Mouse (Mus musculus): ENCODE measurements around the gene Rragd.
"Not testable (repeated sequence)": the region's sequence is repeated elsewhere in the genome, so short reads cannot be mapped to it uniquely, and the experiment has no call there.

Rragd gene

GRCm38 (mm10) chr4:32982716-32983175 is at the start of gene Rragd:
TSS of gene Rragd (plus strand) at chr4:32983037.
- peak; percentile 24 for DNase-seq

DNA sequence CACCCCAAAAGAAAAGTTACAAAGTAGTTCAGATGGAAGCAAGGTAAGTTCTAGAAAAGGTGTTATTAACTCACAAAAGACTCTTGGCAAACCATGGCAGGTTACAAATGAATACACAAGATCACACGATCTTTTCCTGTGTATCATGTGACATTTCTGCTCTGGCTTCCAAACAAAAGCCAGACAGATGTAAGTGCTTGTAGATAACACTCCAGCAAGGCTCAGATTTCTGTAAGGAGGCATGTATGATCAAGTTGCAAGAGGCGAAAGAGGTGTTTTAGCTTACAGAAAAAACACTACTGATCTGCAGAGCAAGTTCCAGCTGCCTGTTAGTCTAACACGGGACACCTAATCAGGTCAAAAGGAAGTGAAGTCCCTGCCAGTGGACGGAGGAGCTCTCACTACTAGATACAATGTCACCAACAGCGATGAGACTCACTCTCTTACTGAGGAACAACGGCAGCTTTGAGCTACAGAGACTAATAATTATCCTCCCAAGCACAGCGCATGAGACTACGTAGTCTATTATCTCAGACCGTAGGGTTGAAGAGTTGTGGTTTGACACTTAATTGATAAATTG is 46.0 kb upstream of the Rragd start:
- no peak for DNase-seq

DNA sequence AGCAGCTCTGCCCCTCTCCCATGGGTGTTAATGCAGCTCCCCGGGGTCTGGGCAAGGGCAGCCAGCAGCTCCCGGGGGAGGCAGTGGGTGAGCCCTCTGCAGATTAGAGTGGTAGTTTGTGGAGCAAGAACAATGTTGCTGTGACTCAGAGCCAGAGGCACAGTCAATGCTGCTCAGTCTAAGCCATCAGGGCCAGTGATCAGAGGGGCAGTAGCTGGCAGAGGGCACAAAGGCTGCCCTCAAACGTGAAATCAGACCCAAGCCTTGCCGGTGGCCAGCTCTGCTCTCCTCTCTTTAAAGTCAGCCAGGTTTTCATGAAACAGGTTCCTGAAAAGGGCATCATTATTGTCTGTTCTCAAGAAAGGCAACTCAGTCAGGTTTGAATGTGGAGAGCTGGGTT is 43.3 kb upstream of the Rragd start:
- peak; percentile 29 for DNase-seq

- DNase-seq = peak; percentile 28
Measured at GRCm38 (mm10) chr4:32939964-32940363, 42.9 kb upstream of the Rragd start.

DNA sequence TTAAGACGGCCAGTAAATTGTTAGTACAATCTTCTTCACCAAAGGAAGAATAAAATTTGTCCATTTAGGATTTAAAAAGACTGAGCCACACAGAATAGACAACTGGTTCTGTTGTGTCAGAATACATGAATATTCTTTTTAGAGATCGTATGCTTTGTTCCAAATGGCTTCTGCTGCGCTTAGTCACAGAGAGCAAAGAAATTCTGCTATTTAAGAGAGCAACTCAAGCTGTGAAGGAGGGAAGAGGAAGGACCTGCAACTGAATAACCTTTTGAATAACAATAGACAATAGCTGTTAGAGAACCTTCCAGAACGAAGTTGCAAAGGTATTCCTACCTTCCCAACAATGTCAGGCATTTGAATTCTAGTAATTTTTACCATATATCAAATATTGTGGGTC is 41.9 kb upstream of the Rragd start:
- DNase-seq = no peak

- no peak for DNase-seq
Measured at GRCm38 (mm10) chr4:32947631-32948030, 35.2 kb upstream of the Rragd start.

GRCm38 (mm10) chr4:32948696-32949095 is 34.1 kb upstream of the Rragd start:
- no peak for DNase-seq

DNA sequence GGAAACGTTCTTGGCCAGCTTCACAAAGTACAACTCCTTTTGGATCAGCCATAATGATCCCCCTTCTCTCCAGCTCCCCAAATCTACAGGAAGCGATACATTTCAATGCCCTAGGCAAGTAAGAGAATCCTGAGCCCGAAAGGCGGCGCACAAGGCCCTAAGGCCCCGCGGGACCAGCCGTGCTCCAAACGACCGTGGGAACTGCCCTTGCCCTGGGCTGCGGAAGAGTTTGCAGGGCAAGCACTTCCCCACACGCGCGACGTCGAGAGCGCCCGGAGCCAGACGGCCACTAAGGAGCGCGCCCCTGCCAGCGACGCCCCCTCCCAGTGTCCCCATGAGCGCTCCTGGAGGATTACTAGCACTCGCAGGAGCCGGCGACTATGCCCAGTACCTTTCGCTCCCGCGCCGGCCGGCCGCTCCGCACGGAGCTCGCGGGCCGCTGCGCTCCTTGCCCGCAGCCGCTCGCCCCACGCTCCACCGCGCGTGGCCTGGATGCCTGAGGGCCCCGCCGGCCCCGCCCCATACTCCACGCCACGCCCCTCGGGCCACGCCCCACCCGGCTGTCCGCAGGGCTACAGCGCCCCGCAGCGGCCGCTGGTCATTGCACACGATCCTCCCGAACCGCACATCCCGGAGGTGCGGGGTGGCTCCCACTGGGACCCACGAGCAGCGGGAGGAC is 32.3 kb upstream of the Rragd start, which contains the start of gene Ankrd6:
Gene Ankrd6 (minus strand): TSS at position 486 of the 679 bp plus-strand sequence.
- DNase-seq = peak; percentile 62

GRCm38 (mm10) chr4:32951035-32951940 is 31.5 kb upstream of the Rragd start:
- no peak for DNase-seq

DNA sequence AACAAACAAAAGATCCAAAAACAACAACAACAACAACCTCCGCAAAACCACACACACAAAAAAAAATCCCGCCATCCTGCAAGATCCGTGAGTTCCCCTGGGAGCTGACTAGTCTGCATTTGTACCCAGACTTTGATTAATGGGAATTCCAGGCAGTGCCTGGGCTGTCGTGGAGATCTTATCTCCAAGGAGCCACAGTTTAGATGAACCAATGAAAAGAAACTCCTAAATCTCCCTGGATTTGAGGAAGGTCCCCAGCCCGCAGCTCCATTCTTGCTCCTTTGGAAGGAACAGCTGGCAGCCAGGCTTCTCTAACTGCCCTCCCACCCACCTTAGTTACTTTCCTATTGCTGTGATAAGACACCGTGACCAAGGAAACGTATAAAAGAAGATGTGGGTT is 30.2 kb upstream of the Rragd start:
- DNase-seq = no peak

DNA sequence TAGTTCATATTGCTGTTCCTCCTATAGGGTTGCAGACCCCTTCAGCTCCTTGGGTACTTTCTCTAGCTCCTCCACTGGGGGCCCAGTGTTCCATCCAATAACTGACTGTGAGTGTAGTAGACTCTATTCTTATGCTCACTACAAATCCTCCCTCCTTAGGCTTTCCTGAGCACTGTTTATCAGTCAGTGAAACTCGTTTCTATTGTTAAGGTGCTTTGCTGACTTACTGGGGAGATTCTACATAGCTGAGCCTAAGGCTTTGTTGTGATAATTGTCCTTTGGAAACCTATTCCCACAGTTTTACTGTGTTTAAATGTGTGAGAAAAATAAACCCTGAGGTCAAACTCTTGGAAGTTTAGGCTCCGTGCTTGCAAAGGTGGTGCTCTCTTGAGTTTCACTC is 26.4 kb upstream of the Rragd start:
- DNase-seq = no peak

- DNase-seq = no peak
Measured at GRCm38 (mm10) chr4:32961394-32961793, 21.4 kb upstream of the Rragd start.

DNA sequence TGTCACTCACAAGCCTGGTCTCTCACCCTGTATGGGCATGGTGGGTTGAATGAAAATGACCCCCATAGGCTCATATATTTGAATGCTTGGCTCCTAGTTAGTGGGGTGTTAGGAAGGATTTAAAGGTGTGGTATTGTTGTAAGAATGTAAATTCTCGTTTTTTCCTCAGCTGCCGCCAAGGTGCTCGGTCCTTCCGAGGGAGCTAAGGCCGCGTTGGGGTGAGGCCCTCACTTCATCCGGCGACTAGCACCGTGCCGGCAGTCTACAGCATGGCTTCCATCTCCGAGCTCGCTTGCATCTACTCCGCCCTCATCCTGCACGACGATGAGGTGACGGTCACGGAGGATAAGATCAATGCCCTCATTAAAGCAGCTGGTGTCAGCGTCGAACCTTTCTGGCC is 18.2 kb upstream of the Rragd start:
- not testable (repeated sequence) for DNase-seq

- no peak for DNase-seq
Measured at GRCm38 (mm10) chr4:32977331-32977730, 5.5 kb upstream of the Rragd start.

- DNase-seq = no peak
Measured at GRCm38 (mm10) chr4:32980061-32980460, 2.8 kb upstream of the Rragd start.

DNA sequence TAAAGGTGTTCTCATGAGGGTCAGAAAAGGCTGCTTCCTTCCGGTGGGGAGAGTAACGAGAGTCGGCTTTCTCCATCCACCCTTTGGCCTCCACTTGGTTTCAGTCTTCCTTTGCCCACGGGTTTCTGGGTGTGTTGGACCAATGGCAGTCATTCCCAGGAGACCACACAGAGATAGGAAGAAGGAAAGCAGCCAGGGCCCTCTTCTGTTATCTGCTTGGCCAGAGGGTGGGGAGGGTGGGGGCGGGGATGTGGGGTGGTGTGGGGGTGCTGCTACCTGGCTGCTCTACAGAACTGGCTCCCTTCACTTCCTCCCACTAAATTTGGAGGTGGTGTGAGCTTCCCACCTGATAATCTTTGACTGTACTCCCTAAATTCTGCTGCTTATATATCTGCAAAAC is 1.2 kb upstream of the Rragd start:
- DNase-seq = no peak

DNA sequence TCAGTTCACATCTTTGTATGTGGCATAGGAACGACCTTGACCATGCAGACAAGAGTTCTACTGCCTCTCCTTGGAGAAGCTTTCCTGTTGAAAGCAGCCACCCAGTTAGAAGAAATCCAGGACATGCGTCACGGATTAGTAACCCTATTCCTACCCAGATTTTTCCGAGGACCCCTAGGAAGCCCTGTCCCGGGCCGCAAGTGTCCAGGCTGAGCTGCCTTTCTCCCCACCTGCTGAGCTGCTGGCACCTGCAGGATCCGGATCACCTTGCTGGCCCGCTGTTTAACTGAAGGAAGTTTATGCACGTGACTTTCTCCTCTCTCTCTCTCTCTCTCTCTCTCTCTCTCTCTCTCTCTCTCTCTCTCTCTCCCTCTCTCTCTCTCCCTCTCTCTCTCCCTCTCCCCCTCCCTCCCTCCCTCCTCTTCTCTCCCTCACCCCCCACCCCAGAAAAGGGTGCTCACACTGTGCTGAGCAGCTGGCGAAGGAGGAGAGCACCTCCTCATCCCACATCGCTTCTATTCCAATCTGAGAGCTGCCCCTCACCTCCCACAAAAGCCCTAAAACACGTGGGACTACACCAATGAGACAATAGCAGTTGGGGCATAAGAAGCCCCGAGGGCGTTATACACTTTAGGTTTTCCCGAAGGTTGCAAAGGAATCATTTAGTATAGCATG is 659 bp upstream of the Rragd start:
- DNase-seq = peak; percentile 22

DNA sequence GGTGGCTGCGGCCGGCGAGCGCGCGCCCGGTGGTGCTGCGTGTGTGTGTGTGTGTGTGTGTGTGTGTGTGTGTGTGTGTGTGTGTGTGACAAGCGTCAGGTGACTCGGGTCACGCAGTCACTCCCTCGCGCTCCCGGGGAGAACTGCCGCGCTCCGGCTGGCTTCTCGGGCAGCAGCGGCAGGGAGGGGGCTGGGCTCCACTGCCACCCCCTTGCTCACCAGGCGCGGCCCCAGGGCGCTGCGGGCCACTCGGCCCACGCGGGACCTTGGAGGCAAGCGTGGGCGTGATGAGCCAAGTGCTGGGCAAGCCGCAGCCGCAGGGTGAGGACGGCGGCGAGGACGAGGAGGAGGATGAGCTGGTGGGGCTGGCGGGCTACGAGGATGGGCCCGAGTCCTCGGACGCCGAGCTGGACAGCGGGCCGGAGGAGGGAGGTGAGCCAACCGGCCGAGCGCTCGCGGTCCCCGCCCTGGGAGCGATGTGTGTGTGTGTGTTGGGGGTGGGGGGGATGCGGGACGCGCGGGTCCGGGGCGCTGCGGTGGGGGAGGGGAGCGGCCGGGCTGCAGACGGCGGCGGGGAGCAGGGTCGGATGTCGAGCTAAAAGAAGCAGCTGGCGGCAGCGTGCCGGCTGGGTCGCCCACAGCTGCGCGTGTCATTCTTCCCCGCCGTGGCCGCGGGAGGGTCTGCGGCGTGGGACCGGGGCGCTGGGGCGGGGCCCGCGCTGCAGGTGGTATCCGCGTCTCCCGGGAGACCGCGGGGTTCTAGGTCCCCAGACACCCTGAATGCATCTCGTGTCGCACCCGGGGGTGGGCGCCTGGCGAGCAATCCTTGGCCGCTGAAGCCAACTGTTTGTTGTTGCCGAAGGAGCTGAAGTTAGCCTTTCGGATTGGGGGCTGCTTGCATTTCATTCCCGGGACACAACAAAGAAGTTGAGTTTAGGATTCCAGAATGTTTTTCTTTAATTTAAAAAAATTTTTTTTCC is 629 bp downstream of the Rragd start:
- DNase-seq = peak; percentile 63

- DNase-seq = no peak
Measured at GRCm38 (mm10) chr4:32984242-32984641, 1.4 kb downstream of the Rragd start.

GRCm38 (mm10) chr4:32984801-32985675 is 2.2 kb downstream of the Rragd start:
- DNase-seq = no peak

- no peak for DNase-seq
Measured at GRCm38 (mm10) chr4:32985684-32986083, 2.8 kb downstream of the Rragd start.
